Mouse (Mus musculus) ES-Bruce4 (cell line): ENCODE data around the gene Olfr196. TPM values are rescaled to one million over a fixed set of nuclear protein-coding genes. Genes with fewer than 3 reads are reported as not detected.

Experiments used
- H3K27ac ChIP-seq: 2 replicates; pipeline ENCODE4 v1.5.1; 2012; ENCODE audit warnings: low read length, inconsistent platforms; ENCODE audit not compliant: insufficient read depth
- H3K27me3 ChIP-seq: 2 replicates; pipeline ENCODE4 v1.6.1; 2012; ENCODE audit warnings: mild to moderate bottlenecking, low read length, inconsistent platforms; ENCODE audit not compliant: control insufficient read depth, poor library complexity, insufficient read depth, severe bottlenecking
- H3K36me3 ChIP-seq: 2 replicates; pipeline ENCODE4 v1.6.1; 2012; ENCODE audit warnings: inconsistent platforms, mild to moderate bottlenecking, low read length, moderate library complexity; ENCODE audit not compliant: control insufficient read depth, poor library complexity, insufficient read depth, severe bottlenecking
- H3K4me1 ChIP-seq: one replicate; pipeline ENCODE4 v1.8.1; 2011; ENCODE audit warnings: low read length; ENCODE audit not compliant: control insufficient read depth, insufficient read depth
- H3K4me3 ChIP-seq: 2 replicates; pipeline ENCODE4 v1.5.1; 2011; ENCODE audit warnings: low read depth, mild to moderate bottlenecking, low read length
- H3K9ac ChIP-seq: 2 replicates; pipeline ENCODE4 v1.6.1; 2012; ENCODE audit warnings: low read depth, mild to moderate bottlenecking, inconsistent platforms; ENCODE audit not compliant: poor library complexity, severe bottlenecking
- H3K9me3 ChIP-seq: replicated peaks from 2 replicates; pipeline ENCODE4 v1.6.1; 2012; ENCODE audit warnings: mild to moderate bottlenecking, low read length, inconsistent platforms; ENCODE audit not compliant: control insufficient read depth, poor library complexity, insufficient read depth, severe bottlenecking
- CTCF ChIP-seq: IDR thresholded peaks from one replicate; pipeline ENCODE4 v1.8.1; 2011; ENCODE audit warnings: low read depth, low read length
- EP300 ChIP-seq: IDR thresholded peaks from 2 replicates; pipeline ENCODE4 v1.6.1; 2011; ENCODE audit warnings: low read depth, low read length; ENCODE audit not compliant: insufficient read depth
- POLR2A ChIP-seq: IDR thresholded peaks from one replicate; pipeline ENCODE4 v1.8.1; 2011; ENCODE audit warnings: low read length; ENCODE audit not compliant: insufficient read depth
- polyA plus RNA-seq: library from polyadenylated mRNA; stranded (reverse); fragments of >200 nt; gene quantifications from 2 replicates; pipeline ENCODE4 v1.2.4, GENCODE M21; 2011; ENCODE audit warnings: low read depth; ENCODE audit not compliant: missing spikeins, insufficient read depth, insufficient read length

Gene Olfr196
- polyA plus RNA-seq, 1 experiment = not detected

DNA sequence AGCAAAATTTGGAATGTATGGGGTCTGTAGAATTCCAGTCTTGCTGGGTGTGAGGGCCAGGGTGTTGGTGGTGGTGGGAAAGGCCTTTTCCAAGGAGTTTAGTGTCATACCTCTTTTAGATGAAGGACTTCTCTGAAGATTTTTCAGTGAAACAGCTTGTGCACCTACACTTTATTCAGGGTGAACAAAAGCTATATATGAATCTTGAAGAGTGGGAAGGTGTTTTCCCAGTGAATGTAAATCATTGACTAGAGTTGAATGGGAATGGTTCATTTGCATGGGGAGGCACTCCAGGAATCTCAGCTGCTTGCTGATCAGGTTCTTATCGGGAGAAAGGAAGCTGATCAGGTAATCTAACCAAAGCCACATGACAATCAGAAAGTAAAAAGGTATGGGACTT lies 39.5 kb downstream of the Olfr196 start:
- no peaks in the 10 kb centered on the region for H3K27me3 ChIP-seq
- H3K9ac ChIP-seq = no peak overlapping the region
- no peak for TF ChIP-seq POLR2A
- peaks cover 11% of the 10 kb centered on the region for H3K9me3 ChIP-seq
- H3K36me3 ChIP-seq = no peaks in the 10 kb centered on the region
- H3K27ac ChIP-seq = no peak overlapping the region
- no peaks in the 10 kb centered on the region for H3K4me1 ChIP-seq
- H3K4me3 ChIP-seq = no peak overlapping the region

DNA sequence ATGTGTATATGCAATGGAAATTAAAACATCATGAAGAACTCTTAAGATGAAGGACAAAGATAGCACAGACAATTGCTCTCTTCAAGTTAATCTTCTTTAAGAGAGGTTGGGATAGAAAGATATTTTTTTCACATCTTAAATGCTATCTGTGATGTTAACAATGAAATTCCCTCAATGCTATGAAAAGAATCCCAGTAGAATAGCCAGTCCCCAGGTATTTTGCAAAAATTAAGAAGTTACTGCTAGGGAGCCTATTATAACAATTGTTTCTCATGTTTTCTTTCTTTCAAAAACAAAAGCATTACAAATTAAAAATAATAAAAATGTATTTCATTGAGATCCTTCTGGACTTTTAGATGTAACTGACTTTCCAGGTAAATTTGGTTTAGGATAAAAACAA lies 49.3 kb downstream of the Olfr196 start, which contains the start of gene Olfr194:
Olfr194 (minus strand) TSS at position 101 of the 400 bp plus-strand sequence.
- TF ChIP-seq POLR2A = no peak
- TF ChIP-seq EP300 = no peak
- TF ChIP-seq CTCF = no peak
- no peaks in the 10 kb centered on the region for H3K36me3 ChIP-seq
- H3K4me1 ChIP-seq = no peaks in the 10 kb centered on the region
- H3K27ac ChIP-seq = no peak within 1 kb of the TSS
- H3K9me3 ChIP-seq = peaks cover 9% of the 10 kb centered on the region
- H3K4me3 ChIP-seq = no peak within 1 kb of the TSS
- no peaks in the 10 kb centered on the region for H3K27me3 ChIP-seq
- no peak within 1 kb of the TSS for H3K9ac ChIP-seq

Other genes with a start within 250 kb of the Olfr196 start
- not detected in 2 replicates for gene Olfr181, start 241.7 kb downstream of the Olfr196 start, polyA plus RNA-seq
- not detected in 2 replicates for gene Olfr180, start 241.1 kb downstream of the Olfr196 start, polyA plus RNA-seq
- gene Olfr183, start 175.1 kb downstream of the Olfr196 start, polyA plus RNA-seq = not detected in 2 replicates
- gene Olfr186, start 140.2 kb downstream of the Olfr196 start, polyA plus RNA-seq = not detected in 2 replicates
- gene Olfr187, start 130.7 kb downstream of the Olfr196 start, polyA plus RNA-seq = not detected in 2 replicates
- gene Olfr190, start 92.4 kb downstream of the Olfr196 start, polyA plus RNA-seq = not detected in 2 replicates
- gene Olfr191, start 80.6 kb downstream of the Olfr196 start, polyA plus RNA-seq = not detected in 2 replicates
- not detected in 2 replicates for gene Olfr193, start 58.6 kb downstream of the Olfr196 start, polyA plus RNA-seq
- gene Olfr194, start 49.4 kb downstream of the Olfr196 start, polyA plus RNA-seq = not detected in 2 replicates
- gene Olfr195, start 23.4 kb downstream of the Olfr196 start, polyA plus RNA-seq = not detected in 2 replicates
- not detected in 2 replicates for gene Olfr198, start 33.1 kb upstream of the Olfr196 start, polyA plus RNA-seq
- not detected in 2 replicates for gene Olfr199, start 49.3 kb upstream of the Olfr196 start, polyA plus RNA-seq
- gene Olfr201, start 102.2 kb upstream of the Olfr196 start, polyA plus RNA-seq = not detected in 2 replicates
- not detected in 2 replicates for gene Olfr202, start 116.3 kb upstream of the Olfr196 start, polyA plus RNA-seq
- not detected in 2 replicates for gene Olfr203, start 128.4 kb upstream of the Olfr196 start, polyA plus RNA-seq
- not detected in 2 replicates for gene Olfr204, start 147.8 kb upstream of the Olfr196 start, polyA plus RNA-seq
- not detected in 2 replicates for gene Olfr205, start 160.7 kb upstream of the Olfr196 start, polyA plus RNA-seq
- not detected in 2 replicates for gene Olfr206, start 178.8 kb upstream of the Olfr196 start, polyA plus RNA-seq
- not detected in 2 replicates for gene Olfr209, start 193.5 kb upstream of the Olfr196 start, polyA plus RNA-seq
- not detected in 2 replicates for gene Gabrr3, start 236.9 kb upstream of the Olfr196 start, polyA plus RNA-seq